Mouse (Mus musculus) spleen, postnatal 10 days (tissue): ENCODE data around the gene St7.

ENCODE experiments used
- DNase-seq, 2 experiments: peaks; one replicate each; pipeline ENCODE4 v3.0.0; 2021 to 2022; ENCODE audit warnings: low spot score in 2 of 2

Gene St7

GRCm38 (mm10) chr6:17719423-17719822, 26.7 kb downstream of the St7 start:
- no peak for DNase-seq

GRCm38 (mm10) chr6:17720022-17720421, 27.3 kb downstream of the St7 start:
- no peak for DNase-seq

- DNase-seq: no peak
Observed at GRCm38 (mm10) chr6:17721706-17722105, 29.0 kb downstream of the St7 start.

GRCm38 (mm10) chr6:17725841-17726460, 33.2 kb downstream of the St7 start:
- peak; percentile 68 to 82 for DNase-seq

GRCm38 (mm10) chr6:17727241-17727640, 34.5 kb downstream of the St7 start:
- DNase-seq: no peak

- DNase-seq: no peak
Observed at GRCm38 (mm10) chr6:17727891-17728790, 35.4 kb downstream of the St7 start.

- DNase-seq: no peak
Observed at GRCm38 (mm10) chr6:17730122-17730521, 37.4 kb downstream of the St7 start.

GRCm38 (mm10) chr6:17731694-17732093, 39.0 kb downstream of the St7 start:
- no peak for DNase-seq

GRCm38 (mm10) chr6:17733951-17734411, 41.2 kb downstream of the St7 start:
- DNase-seq: peak; percentile 36 to 63

GRCm38 (mm10) chr6:17737262-17737948, 44.7 kb downstream of the St7 start:
- DNase-seq: no peak

- DNase-seq: no peak
Observed at GRCm38 (mm10) chr6:17740128-17740527, 47.4 kb downstream of the St7 start.

- peak in 1 of 2 experiments; percentile 49 for DNase-seq
Observed at GRCm38 (mm10) chr6:17741639-17742038, 48.9 kb downstream of the St7 start.

- DNase-seq: peak in 1 of 2 experiments; percentile 39
Observed at GRCm38 (mm10) chr6:17742209-17742608, 49.5 kb downstream of the St7 start.

- DNase-seq: peak; percentile 38 to 70
Observed at GRCm38 (mm10) chr6:17743325-17743724, 50.6 kb downstream of the St7 start.

- no peak for DNase-seq
Observed at GRCm38 (mm10) chr6:17747724-17748123, 55.0 kb downstream of the St7 start.

- peak; percentile 59 to 71 for DNase-seq
Observed at GRCm38 (mm10) chr6:17748866-17749582, 56.3 kb downstream of the St7 start.

GRCm38 (mm10) chr6:17749596-17749995, 56.9 kb downstream of the St7 start:
- peak in 1 of 2 experiments; percentile 13 for DNase-seq

- DNase-seq: peak in 1 of 2 experiments; percentile 17
Observed at GRCm38 (mm10) chr6:17750041-17750660, 57.4 kb downstream of the St7 start.

GRCm38 (mm10) chr6:17750957-17751356, 58.2 kb downstream of the St7 start:
- DNase-seq: no peak

GRCm38 (mm10) chr6:17755902-17756301, 63.2 kb downstream of the St7 start:
- peak in 1 of 2 experiments; percentile 17 for DNase-seq

- DNase-seq: no peak
Observed at GRCm38 (mm10) chr6:17758568-17758967, 65.8 kb downstream of the St7 start.
